Mouse (Mus musculus) kidney, embryonic 16.5 days (tissue): ENCODE measurements around the gene Patl1. TPM values are rescaled to one million over a fixed set of nuclear protein-coding genes. Genes with fewer than 3 reads are reported as not detected.
"Not testable (repeated sequence)": the region's sequence is repeated elsewhere in the genome, so short reads cannot be mapped to it uniquely, and the experiment has no call there.

Experiments
- ATAC-seq: fragments of 200-750 bp; cut with Nextera tagmentation; 2 replicates; pipeline ENCODE4 v1.8.0; 2017; ENCODE audit warnings: moderate TSS enrichment; ENCODE audit not compliant: low FRiP score, low TSS enrichment
- H3K27ac ChIP-seq: fragments of 300-500 bp; sonication (generic); 2 replicates; pipeline ENCODE4 v1.5.1; 2014; ENCODE audit warnings: low read length
- H3K27me3 ChIP-seq: fragments of 300-500 bp; sonication (generic); 2 replicates; pipeline ENCODE4 v1.6.1; 2014; ENCODE audit warnings: low read length, control low read depth, mixed read lengths; ENCODE audit not compliant: insufficient read depth
- H3K36me3 ChIP-seq: fragments of 300-500 bp; sonication (generic); 2 replicates; pipeline ENCODE4 v1.6.1; 2014; ENCODE audit warnings: low read length, control low read depth, mixed read lengths; ENCODE audit not compliant: insufficient read depth
- H3K4me1 ChIP-seq: fragments of 300-500 bp; sonication (generic); 2 replicates; pipeline ENCODE4 v1.6.1; 2014; ENCODE audit warnings: low read length, control low read depth, mixed read lengths; ENCODE audit not compliant: insufficient read depth
- H3K4me2 ChIP-seq: fragments of 300-500 bp; sonication (generic); replicated peaks from 2 replicates; pipeline ENCODE4 v1.6.1; 2014; ENCODE audit warnings: low read depth, low read length
- H3K4me3 ChIP-seq: fragments of 300-500 bp; sonication (generic); 2 replicates; pipeline ENCODE4 v1.5.1; 2014; ENCODE audit warnings: mild to moderate bottlenecking, low read length
- H3K9ac ChIP-seq: fragments of 300-500 bp; sonication (generic); replicated peaks from 2 replicates; pipeline ENCODE4 v1.6.1; 2014; ENCODE audit warnings: low read length
- H3K9me3 ChIP-seq: fragments of 300-500 bp; sonication (generic); 2 replicates; pipeline ENCODE4 v1.6.1; 2016; ENCODE audit warnings: low read length, control low read depth
- WGBS: fragments of 180-500 bp; shearing (Covaris S2); extraction: QIAGEN DNeasy Blood & Tissue Kit; methylation state at CpG from one replicate; pipeline ENCODE4 v1.1.7; 2014; 5-methylcytosine and 5-hydroxymethylcytosine counted together
- microRNA-seq: library from miRNA; unstranded; fragments of <30 nt; microRNA quantifications from one replicate; pipeline ENCODE4, GENCODE M21; 2016
- polyA plus RNA-seq: library from polyadenylated mRNA; unstranded; fragments of >200 nt; fragmentation: Nextera tagmentation; extraction: Ambion mirVana; gene quantifications from 2 replicates; pipeline ENCODE4 v1.2.1, GENCODE M21; 2015

Patl1 gene
- polyA plus RNA-seq, 1 experiment from 2014 or later, result 20.0 TPM

GRCm38 (mm10) chr19:11984614-11985013, 72.4 kb downstream of the Patl1 start:
- H3K9ac ChIP-seq, H3K27me3 ChIP-seq, H3K4me1 ChIP-seq, ATAC-seq, H3K4me2 ChIP-seq, H3K9me3 ChIP-seq, H3K4me3 ChIP-seq, H3K27ac ChIP-seq: not testable (repeated sequence)
- 84% methylated on average over 5 of the region's 5 CpGs for WGBS
- H3K36me3 ChIP-seq, result peaks cover 71% of the 10 kb centered on the region

GRCm38 (mm10) chr19:11987841-11988240, 75.6 kb downstream of the Patl1 start:
- Histone ChIP-seq H3K9ac (no peak overlapping the region), H3K4me2 (no peak overlapping the region), H3K27me3 (no peaks in the 10 kb centered on the region), H3K4me1 (no peaks in the 10 kb centered on the region), H3K36me3 (peaks cover 70% of the 10 kb centered on the region), H3K4me3 (no peak overlapping the region), H3K27ac (no peak overlapping the region), H3K9me3 (no peaks in the 10 kb centered on the region)
- no peak for ATAC-seq
- WGBS, result 97% methylated on average over 3 of the region's 3 CpGs

- H3K27me3 ChIP-seq, result no peaks in the 10 kb centered on the region
- peaks cover 62% of the 10 kb centered on the region for H3K36me3 ChIP-seq
- no peak overlapping the region for H3K27ac ChIP-seq
- WGBS, result 94% methylated on average over 7 of the region's 7 CpGs
- no peaks in the 10 kb centered on the region for H3K4me1 ChIP-seq
- no peak overlapping the region for H3K9ac ChIP-seq
- no peak for ATAC-seq
- H3K9me3 ChIP-seq, result no peaks in the 10 kb centered on the region
- no peak overlapping the region for H3K4me3 ChIP-seq
- no peak overlapping the region for H3K4me2 ChIP-seq
Measured at GRCm38 (mm10) chr19:11989334-11989733, 77.1 kb downstream of the Patl1 start.

- WGBS, result 91% methylated on average over 9 of the region's 9 CpGs
- ATAC-seq, result no peak
- Histone ChIP-seq H3K36me3 (peaks cover 59% of the 10 kb centered on the region), H3K4me3 (no peak overlapping the region), H3K9ac (no peak overlapping the region), H3K4me1 (no peaks in the 10 kb centered on the region), H3K4me2 (no peak overlapping the region), H3K27ac (no peak overlapping the region), H3K9me3 (no peaks in the 10 kb centered on the region), H3K27me3 (no peaks in the 10 kb centered on the region)
Measured at GRCm38 (mm10) chr19:11992034-11992433, 79.8 kb downstream of the Patl1 start.

- Histone ChIP-seq H3K4me1 (no peaks in the 10 kb centered on the region), H3K36me3 (peaks cover 57% of the 10 kb centered on the region), H3K9ac (no peak overlapping the region), H3K27ac (no peak overlapping the region), H3K9me3 (no peaks in the 10 kb centered on the region), H3K27me3 (no peaks in the 10 kb centered on the region), H3K4me2 (no peak overlapping the region), H3K4me3 (no peak overlapping the region)
- 87% methylated on average over 10 of the region's 10 CpGs for WGBS
- no peak for ATAC-seq
Measured at GRCm38 (mm10) chr19:11992441-11993029, 80.3 kb downstream of the Patl1 start.

Small RNA genes lying within 50 kb of the gene (microRNA-seq; reads per million reads assigned to microRNA genes)
- gene Mir6994, result 3.2 reads per million, percentile 15 among the genes with 10 or more reads in this experiment

Other genes with a start within 250 kb of the Patl1 start
- gene Oosp1, start 221.2 kb upstream of the Patl1 start, polyA plus RNA-seq, result not detected in 2 replicates
- gene Oosp3, start 215.3 kb upstream of the Patl1 start, polyA plus RNA-seq, result not detected in 2 replicates
- gene Gif, start 164.8 kb upstream of the Patl1 start, polyA plus RNA-seq, result not detected in 2 replicates
- 49.2 and 54.4 TPM in 2 replicates for gene Mrpl16, start 142.0 kb upstream of the Patl1 start, polyA plus RNA-seq
- gene Stx3, start 93.0 kb upstream of the Patl1 start, polyA plus RNA-seq, result 25.5 and 26.5 TPM in 2 replicates
- gene Olfr1417, start 73.2 kb upstream of the Patl1 start, polyA plus RNA-seq, result 0.16 TPM in 1 of 2 replicates, not detected in the other
- gene Olfr1418, start 51.3 kb upstream of the Patl1 start, polyA plus RNA-seq, result not detected in 2 replicates
- gene Olfr1419, start 37.3 kb upstream of the Patl1 start, polyA plus RNA-seq, result not detected in 2 replicates
- not detected in 2 replicates for gene Olfr1420, start 25.8 kb upstream of the Patl1 start, polyA plus RNA-seq
- gene Osbp, start 53.5 kb downstream of the Patl1 start, polyA plus RNA-seq, result 4.1 and 4.2 TPM in 2 replicates
- gene Olfr1423, start 128.9 kb downstream of the Patl1 start, polyA plus RNA-seq, result not detected in 2 replicates
- gene Olfr1424, start 150.3 kb downstream of the Patl1 start, polyA plus RNA-seq, result not detected in 2 replicates
- not detected in 2 replicates for gene Olfr1425, start 165.3 kb downstream of the Patl1 start, polyA plus RNA-seq
- gene Olfr1426, start 179.6 kb downstream of the Patl1 start, polyA plus RNA-seq, result not detected in 2 replicates
- gene Olfr1427, start 190.9 kb downstream of the Patl1 start, polyA plus RNA-seq, result not detected in 2 replicates
- not detected in 2 replicates for gene Olfr1428, start 203.5 kb downstream of the Patl1 start, polyA plus RNA-seq
- gene Olfr76, start 210.8 kb downstream of the Patl1 start, polyA plus RNA-seq, result not detected in 2 replicates